Mouse (Mus musculus): ENCODE results near the gene Prkar1b.

GRCm38 (mm10) chr5:139007141-139007775, 142.5 kb downstream of the Prkar1b start:
- no peak for TF ChIP-seq POLR2A (IDR thresholded peaks at IDR 0.05; ENCODE audit: borderline replicate concordance, control insufficient read depth, low read depth, low read length)
- no peak for TF ChIP-seq CTCF (IDR thresholded peaks at IDR 0.05; ENCODE audit: control insufficient read depth, insufficient read depth, low read length)

Measured in bone marrow, adult 2 months (tissue).